Mouse (Mus musculus) spleen, adult 2 months (tissue): ENCODE measurements at regions not wholly inside any gene's neighbourhood (a gene's known extent, or its start where the extent isn't known, plus 50 kb on each side); places are given as distances from the start of the nearest gene placed in this dataset.

Source experiments
- CTCF ChIP-seq: fragments of 200-500 bp; IDR thresholded peaks from 2 replicates; pipeline ENCODE4 v1.5.1; 2011; ENCODE audit warnings: mild to moderate bottlenecking, inconsistent platforms; ENCODE audit not compliant: insufficient read depth, insufficient read length, insufficient replicate concordance; ENCODE audit errors: extremely low read depth
- POLR2A ChIP-seq: fragments of 200-500 bp; IDR thresholded peaks from 2 replicates; pipeline ENCODE4 v1.6.1; 2011; ENCODE audit warnings: low read depth, low read length, inconsistent platforms

DNA sequence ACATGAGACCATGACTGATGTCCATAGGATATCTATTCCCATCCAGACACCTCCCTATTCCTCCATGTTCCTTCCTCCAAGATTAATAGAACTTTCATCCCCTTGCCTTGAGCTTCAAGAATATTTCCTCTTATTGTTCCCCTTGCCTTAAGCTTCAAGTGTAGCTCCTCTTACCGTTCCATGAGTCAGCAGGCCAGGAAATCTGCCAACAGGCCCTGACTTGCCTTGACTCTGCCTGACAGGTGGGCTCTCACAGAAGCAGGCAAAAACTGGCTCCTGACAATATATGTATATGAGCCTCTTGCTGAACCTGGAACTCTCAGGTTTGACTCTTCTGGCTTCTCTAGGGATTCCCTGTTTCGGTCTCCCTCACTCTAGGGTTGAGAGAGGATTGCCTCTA, 180.7 kb upstream of the Rhobtb1 start:
- TF ChIP-seq CTCF (no peak), POLR2A (no peak)
